Mouse (Mus musculus): ENCODE data around the gene Cuedc2. TPM values are rescaled to one million over a fixed set of nuclear protein-coding genes. Genes with fewer than 3 reads are reported as not detected.
A peak's percentile ranks its signal among the peaks of the same experiment; 100 is the strongest.

The Cuedc2 gene
- polyA plus RNA-seq, 1 experiment from 2014 or later: 126 TPM

DNA sequence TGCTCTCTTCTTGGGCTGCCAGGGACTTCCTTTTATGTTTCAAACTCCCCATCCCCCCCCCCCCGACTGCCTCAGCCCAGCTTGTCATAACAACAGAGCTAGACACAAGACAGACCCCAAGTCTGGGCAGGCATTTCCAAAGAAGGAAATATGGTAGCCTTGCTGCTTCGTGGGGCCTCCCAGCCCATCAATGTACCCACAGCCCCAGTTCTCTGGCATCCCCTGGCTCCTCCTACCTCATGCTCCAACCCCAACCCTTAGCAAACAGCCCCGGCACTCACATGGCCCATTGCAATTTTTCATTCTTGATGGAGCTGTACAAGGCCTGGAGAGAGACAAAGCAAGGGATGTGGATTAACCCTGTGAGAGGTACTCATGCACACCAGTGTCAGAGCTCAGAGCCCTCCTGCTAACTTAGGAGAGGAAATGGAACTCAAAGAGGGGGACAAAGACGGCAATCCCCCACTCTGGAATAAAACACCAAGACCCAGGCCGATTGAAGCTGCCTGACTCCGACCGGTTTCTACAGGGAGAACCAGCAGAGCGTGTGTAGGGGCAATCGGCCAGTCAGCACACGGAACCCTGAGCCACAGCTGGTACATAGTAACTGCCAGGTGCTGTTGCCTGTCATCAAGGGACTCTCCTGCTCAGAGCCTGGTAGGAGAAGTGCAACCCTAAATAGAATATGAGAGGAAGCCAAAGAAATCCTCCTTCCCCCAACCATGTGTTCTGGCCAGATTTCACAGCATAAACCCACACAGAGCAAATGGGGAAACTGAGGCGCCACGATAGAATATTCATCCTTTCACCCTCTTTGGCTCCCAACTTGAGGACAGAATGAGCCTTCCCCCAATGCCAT, 22.5 kb downstream of the Cuedc2 start:
- ATAC-seq: peak; percentile 65
- Histone ChIP-seq H3K27ac (peak overlapping the region; percentile 85), H3K36me3 (peaks cover 7% of the 10 kb centered on the region; the same call in 1 of the 2 replicates), H3K4me1 (replicated peaks) (peaks cover 49% of the 10 kb centered on the region), H3K4me2 (replicated peaks) (peak overlapping the region; percentile 77), H3K9ac (peak overlapping the region; percentile 66), H3K27me3 (replicated peaks) (peaks cover 58% of the 10 kb centered on the region), H3K9me3 (no peaks in the 10 kb centered on the region), H3K4me3 (replicated peaks) (peak overlapping the region; percentile 54)
- WGBS: 27% methylated on average over 12 of the region's 12 CpGs

DNA sequence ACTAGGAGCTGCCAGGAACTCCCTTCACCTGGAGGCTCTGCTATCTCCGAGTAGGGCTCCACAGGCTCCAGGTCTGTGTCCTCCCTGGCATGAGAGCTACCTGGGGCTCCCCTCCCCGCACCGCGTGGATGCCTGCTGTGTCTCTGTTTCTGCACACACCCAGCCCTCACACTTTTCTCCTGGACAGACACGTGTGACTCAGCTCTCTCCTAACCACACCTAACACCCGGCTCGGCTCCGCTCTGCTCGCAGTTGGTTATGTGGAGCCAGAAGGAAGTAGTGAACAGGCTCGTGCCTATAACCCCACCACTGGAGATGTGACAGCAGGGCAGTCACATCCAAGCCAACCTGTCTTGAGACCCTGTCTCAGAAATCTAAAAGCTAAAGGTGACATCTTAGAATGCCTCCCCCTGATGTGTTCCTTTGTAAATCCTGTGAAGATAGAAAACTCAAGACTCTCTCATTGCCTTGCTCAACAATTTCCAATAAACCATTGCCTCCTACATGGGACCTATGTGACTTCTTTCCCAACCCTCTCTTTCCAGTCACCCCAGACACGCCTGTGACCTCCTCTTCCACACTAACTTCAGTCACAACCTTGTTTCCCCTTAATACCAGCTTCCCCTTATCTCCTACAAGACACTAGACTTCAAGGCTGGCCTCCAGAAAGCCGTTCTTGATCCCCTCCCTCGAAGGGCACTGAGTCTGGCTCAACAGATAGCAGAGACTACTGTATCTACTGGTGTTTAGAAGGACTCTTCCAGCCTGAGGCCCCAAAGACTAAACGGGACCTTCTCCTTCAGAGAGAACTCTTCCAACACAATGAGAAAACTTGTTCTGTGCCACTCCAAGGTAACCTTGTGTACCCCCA, 23.4 kb downstream of the Cuedc2 start:
- H3K4me1 ChIP-seq (replicated peaks): peaks cover 49% of the 10 kb centered on the region
- H3K9me3 ChIP-seq: no peaks in the 10 kb centered on the region
- peak overlapping the region; percentile 7; the same call in 1 of the 2 replicates for H3K4me3 ChIP-seq (replicated peaks)
- H3K27me3 ChIP-seq (replicated peaks): peaks cover 51% of the 10 kb centered on the region
- H3K27ac ChIP-seq: peak overlapping the region; percentile 57
- peak overlapping the region; percentile 77 for H3K4me2 ChIP-seq (replicated peaks)
- peaks cover 7% of the 10 kb centered on the region for H3K36me3 ChIP-seq
- WGBS: 19% methylated on average over 14 of the region's 14 CpGs
- H3K9ac ChIP-seq: no peak overlapping the region; the same call in 1 of the 2 replicates
- no peak for ATAC-seq

DNA sequence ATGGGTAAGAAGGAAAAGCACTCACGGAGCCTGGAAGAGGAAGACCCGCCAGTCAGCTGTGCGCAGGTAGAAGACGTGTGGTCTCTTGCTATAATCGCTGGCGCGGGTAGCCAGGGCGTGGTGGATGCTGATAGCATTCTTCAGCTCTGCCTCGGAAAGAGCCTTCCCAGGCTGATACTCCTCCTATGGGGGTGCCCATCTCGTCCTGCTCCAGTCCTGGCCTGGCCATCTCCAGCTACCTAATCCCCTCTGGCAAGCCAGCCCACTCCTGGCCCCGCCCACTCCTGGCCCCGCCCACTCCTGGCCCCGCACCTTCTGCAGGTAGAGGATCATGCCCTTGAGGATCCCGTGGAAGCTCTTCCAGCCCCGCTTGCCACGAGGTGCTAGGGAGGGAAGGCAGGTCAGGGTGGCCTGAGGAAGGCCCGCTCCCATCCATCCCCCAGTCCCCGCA, 24.3 kb downstream of the Cuedc2 start:
- Histone ChIP-seq H3K27ac (peak overlapping the region; percentile 57; the same call in 1 of the 2 replicates), H3K4me2 (replicated peaks) (peak overlapping the region; percentile 77), H3K9ac (no peak overlapping the region), H3K27me3 (replicated peaks) (peaks cover 43% of the 10 kb centered on the region), H3K4me3 (replicated peaks) (no peak overlapping the region), H3K4me1 (replicated peaks) (peaks cover 45% of the 10 kb centered on the region), H3K9me3 (no peaks in the 10 kb centered on the region), H3K36me3 (peaks cover 7% of the 10 kb centered on the region)
- no peak for ATAC-seq
- 22% methylated on average over 18 of the region's 18 CpGs for WGBS

- peaks cover 37% of the 10 kb centered on the region for H3K27me3 ChIP-seq (replicated peaks)
- WGBS: 68% methylated on average over 6 of the region's 6 CpGs
These were observed 24.9 kb downstream of the Cuedc2 start for GRCm38 (mm10) chr19:46313591-46313990.

GRCm38 (mm10) chr19:46313116-46313515, 25.4 kb downstream of the Cuedc2 start:
- WGBS: 87% methylated on average over 9 of the region's 9 CpGs
- Histone ChIP-seq H3K36me3 (peaks cover 7% of the 10 kb centered on the region), H3K9me3 (no peaks in the 10 kb centered on the region), H3K4me3 (replicated peaks) (no peak overlapping the region), H3K4me1 (replicated peaks) (peaks cover 43% of the 10 kb centered on the region), H3K27me3 (replicated peaks) (peaks cover 32% of the 10 kb centered on the region), H3K4me2 (replicated peaks) (no peak overlapping the region), H3K9ac (no peak overlapping the region), H3K27ac (no peak overlapping the region)
- no peak for ATAC-seq

More at GRCm38 (mm10) chr19:46313591-46313990, 24.9 kb downstream of the Cuedc2 start:
- peaks cover 43% of the 10 kb centered on the region for H3K4me1 ChIP-seq (replicated peaks)
- H3K9me3 ChIP-seq: no peaks in the 10 kb centered on the region
- no peak overlapping the region for H3K27ac ChIP-seq
- no peak overlapping the region for H3K9ac ChIP-seq
- H3K36me3 ChIP-seq: peaks cover 7% of the 10 kb centered on the region
- H3K4me2 ChIP-seq (replicated peaks): no peak overlapping the region
- ATAC-seq: no peak
- no peak overlapping the region for H3K4me3 ChIP-seq (replicated peaks)

GRCm38 (mm10) chr19:46312566-46312965, 25.9 kb downstream of the Cuedc2 start:
- no peak for ATAC-seq
- 90% methylated on average over 21 of the region's 21 CpGs for WGBS
- H3K9me3 ChIP-seq: no peaks in the 10 kb centered on the region
- H3K27ac ChIP-seq: no peak overlapping the region
- H3K36me3 ChIP-seq: peaks cover 9% of the 10 kb centered on the region
- H3K9ac ChIP-seq: 0 out of 2 replicates have a peak overlapping the region, but pooled peaks have one; percentile 23
- H3K27me3 ChIP-seq (replicated peaks): peaks cover 26% of the 10 kb centered on the region
- H3K4me3 ChIP-seq (replicated peaks): no peak overlapping the region
- H3K4me2 ChIP-seq (replicated peaks): no peak overlapping the region
- peaks cover 39% of the 10 kb centered on the region for H3K4me1 ChIP-seq (replicated peaks)

DNA sequence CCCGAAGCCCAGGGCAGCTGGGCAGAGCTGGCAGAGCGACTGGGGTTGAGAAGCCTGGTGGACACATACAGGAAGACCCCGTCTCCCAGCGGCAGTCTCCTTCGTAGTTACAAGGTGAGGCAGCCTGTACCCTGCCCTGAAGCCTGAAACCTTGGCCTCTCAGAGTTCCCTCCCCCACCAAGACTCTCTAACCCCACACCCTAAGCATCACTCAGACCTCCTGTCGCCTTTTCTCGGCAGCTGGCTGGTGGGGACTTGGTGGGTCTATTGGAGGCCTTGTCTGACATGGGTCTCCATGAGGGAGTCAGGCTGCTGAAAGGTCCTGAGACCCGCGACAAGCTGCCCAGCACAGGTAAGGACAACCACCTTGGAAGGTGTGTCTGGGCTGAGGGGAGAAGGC, 27.2 kb downstream of the Cuedc2 start:
- WGBS: 84% methylated on average over 9 of the region's 9 CpGs
- H3K4me2 ChIP-seq (replicated peaks): no peak overlapping the region
- no peak overlapping the region for H3K27ac ChIP-seq
- H3K9me3 ChIP-seq: no peaks in the 10 kb centered on the region
- ATAC-seq: no peak
- H3K4me1 ChIP-seq (replicated peaks): peaks cover 28% of the 10 kb centered on the region
- H3K27me3 ChIP-seq (replicated peaks): peaks cover 14% of the 10 kb centered on the region
- H3K9ac ChIP-seq: no peak overlapping the region
- H3K36me3 ChIP-seq: peaks cover 12% of the 10 kb centered on the region
- no peak overlapping the region for H3K4me3 ChIP-seq (replicated peaks)

GRCm38 (mm10) chr19:46310312-46310865, 28.1 kb downstream of the Cuedc2 start:
- H3K27me3 ChIP-seq (replicated peaks): 0 out of 2 replicates have a peak, but pooled peaks cover 10% of the 10 kb centered on the region
- no peak overlapping the region for H3K9ac ChIP-seq
- ATAC-seq: no peak
- H3K27ac ChIP-seq: no peak overlapping the region
- H3K4me2 ChIP-seq (replicated peaks): no peak overlapping the region
- H3K4me3 ChIP-seq (replicated peaks): no peak overlapping the region
- peaks cover 30% of the 10 kb centered on the region for H3K4me1 ChIP-seq (replicated peaks)
- H3K9me3 ChIP-seq: no peaks in the 10 kb centered on the region
- H3K36me3 ChIP-seq: peaks cover 12% of the 10 kb centered on the region
- 91% methylated on average over 12 of the region's 12 CpGs for WGBS

DNA sequence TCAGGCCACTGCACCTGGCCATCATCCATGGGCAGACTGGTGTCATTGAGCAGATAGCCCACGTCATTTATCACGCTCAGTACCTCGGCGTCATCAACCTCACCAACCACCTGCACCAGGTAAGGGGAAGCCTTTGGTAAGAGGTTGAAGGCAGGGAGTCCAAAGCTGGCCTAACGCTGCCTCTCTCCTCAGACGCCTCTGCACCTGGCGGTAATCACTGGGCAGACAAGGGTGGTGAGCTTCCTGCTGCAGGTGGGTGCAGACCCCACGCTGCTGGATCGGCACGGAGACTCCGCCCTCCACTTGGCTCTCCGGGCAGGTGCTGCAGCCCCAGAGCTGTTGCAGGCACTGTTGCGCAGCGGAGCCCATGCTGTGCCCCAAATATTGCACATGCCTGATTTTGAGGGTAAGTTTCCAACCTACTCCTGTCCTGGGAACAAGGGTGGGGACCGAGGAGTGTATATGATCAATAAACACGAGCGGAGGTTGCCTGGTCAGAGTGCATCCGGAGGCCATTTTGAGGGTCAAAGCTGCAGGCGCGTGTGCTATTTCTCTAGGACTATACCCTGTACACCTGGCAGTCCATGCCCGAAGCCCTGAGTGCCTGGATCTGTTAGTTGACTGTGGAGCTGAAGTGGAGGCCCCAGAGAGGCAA, 28.7 kb downstream of the Cuedc2 start:
- no peak overlapping the region for H3K27ac ChIP-seq
- no peak overlapping the region for H3K9ac ChIP-seq
- H3K36me3 ChIP-seq: peaks cover 12% of the 10 kb centered on the region
- ATAC-seq: no peak
- peaks cover 29% of the 10 kb centered on the region for H3K4me1 ChIP-seq (replicated peaks)
- H3K9me3 ChIP-seq: no peaks in the 10 kb centered on the region
- H3K4me2 ChIP-seq (replicated peaks): no peak overlapping the region
- H3K4me3 ChIP-seq (replicated peaks): no peak overlapping the region
- 0 out of 2 replicates have a peak, but pooled peaks cover 8% of the 10 kb centered on the region for H3K27me3 ChIP-seq (replicated peaks)
- 78% methylated on average over 21 of the region's 21 CpGs for WGBS

DNA sequence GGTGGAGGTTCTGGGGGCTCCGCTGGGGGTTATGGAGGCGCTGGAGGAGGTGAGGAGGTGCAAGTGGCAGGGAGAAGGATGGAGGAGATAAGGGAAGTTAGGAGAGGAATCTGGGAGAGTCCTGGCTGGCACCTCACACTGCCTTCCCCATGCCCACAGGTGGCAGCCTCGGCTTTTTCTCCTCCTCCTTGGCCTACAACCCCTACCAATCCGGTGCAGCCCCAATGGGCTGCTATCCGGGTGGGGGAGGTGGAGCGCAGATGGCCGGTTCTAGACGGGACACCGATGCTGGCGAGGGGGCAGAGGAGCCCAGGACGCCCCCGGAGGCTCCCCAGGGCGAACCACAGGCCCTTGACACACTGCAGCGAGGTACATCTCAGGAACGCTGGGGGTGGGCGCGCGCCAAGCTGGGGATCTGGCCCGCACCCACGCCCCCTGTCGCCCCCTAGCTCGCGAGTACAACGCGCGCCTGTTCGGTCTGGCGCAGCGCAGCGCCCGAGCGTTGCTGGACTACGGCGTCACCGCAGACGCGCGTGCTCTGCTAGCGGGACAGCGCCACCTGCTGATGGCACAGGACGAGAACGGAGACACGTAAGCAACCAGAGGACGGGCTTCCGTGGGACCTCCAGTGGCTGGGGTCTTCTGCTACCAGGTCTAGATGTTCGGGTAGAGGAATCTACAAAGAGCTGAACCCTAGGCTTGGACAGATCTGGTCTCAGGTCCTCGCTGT, 29.6 kb downstream of the Cuedc2 start:
- Histone ChIP-seq H3K9ac (peak overlapping the region; percentile 43), H3K36me3 (peaks cover 12% of the 10 kb centered on the region), H3K27me3 (replicated peaks) (no peaks in the 10 kb centered on the region), H3K27ac (no peak overlapping the region), H3K4me1 (replicated peaks) (peaks cover 22% of the 10 kb centered on the region), H3K4me3 (replicated peaks) (peak overlapping the region; percentile 38), H3K9me3 (no peaks in the 10 kb centered on the region), H3K4me2 (replicated peaks) (peak overlapping the region; percentile 90)
- WGBS: 4% methylated on average over 47 of the region's 47 CpGs
- ATAC-seq: peak; percentile 19; the same call in 1 of the 2 replicates

- no peaks in the 10 kb centered on the region for H3K9me3 ChIP-seq
- no peak overlapping the region for H3K4me3 ChIP-seq (replicated peaks)
- H3K27me3 ChIP-seq (replicated peaks): no peaks in the 10 kb centered on the region
- WGBS: 75% methylated on average over 16 of the region's 16 CpGs
- no peak overlapping the region for H3K27ac ChIP-seq
- ATAC-seq: no peak
- H3K4me2 ChIP-seq (replicated peaks): peak overlapping the region; percentile 90
- H3K9ac ChIP-seq: no peak overlapping the region
- peaks cover 24% of the 10 kb centered on the region for H3K4me1 ChIP-seq (replicated peaks)
- peaks cover 12% of the 10 kb centered on the region for H3K36me3 ChIP-seq
These were observed 30.2 kb downstream of the Cuedc2 start for GRCm38 (mm10) chr19:46308303-46308702.

Measured in intestine, embryonic 15.5 days (tissue).